In the genomic region with DNA sequence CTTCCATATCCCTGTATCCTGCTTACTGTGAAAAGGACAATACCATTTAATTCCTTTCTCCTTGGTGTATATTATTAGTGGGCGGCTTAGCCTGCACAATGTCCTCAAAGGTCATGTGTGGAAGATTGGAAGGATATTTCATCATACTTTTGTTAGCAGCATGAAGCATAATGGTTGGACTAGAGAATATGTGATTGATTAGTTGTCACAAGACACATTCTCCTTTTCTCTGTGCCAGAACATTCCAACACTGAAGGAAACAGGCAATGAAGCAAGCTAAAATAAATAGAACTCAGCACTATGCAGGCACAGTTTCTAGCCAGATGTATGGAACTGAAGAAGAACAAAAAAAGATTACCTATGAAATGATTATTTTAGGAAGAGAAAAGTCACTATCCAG, we compare ENCODE assay signal across 19 mouse cellular contexts.
"Had no signal": no experiment of that assay in that cellular context is flagged by ENCODE, and none has a peak within 500 bp of the region (broad histone marks: within the 10 kb centered on the region; RNA-seq: fewer than 3 reads in every experiment).

No protein-coding gene starts in this region.

- H3K27me3 ChIP-seq: liver, embryonic 13.5 days; midbrain, embryonic 12.5 days; midbrain, embryonic 15.5 days; neural tube, embryonic 12.5 days; neural tube, embryonic 15.5 days had no signal

- H3K4me2 ChIP-seq: liver, embryonic 13.5 days; midbrain, embryonic 12.5 days; midbrain, embryonic 15.5 days; neural tube, embryonic 12.5 days; neural tube, embryonic 15.5 days had no signal

- H3K4me1 ChIP-seq: liver, embryonic 13.5 days; midbrain, embryonic 12.5 days; midbrain, embryonic 15.5 days; neural tube, embryonic 12.5 days; neural tube, embryonic 15.5 days had no signal

- DNase-seq: kidney, adult 2 months; kidney, postnatal 25 days; layer of hippocampus, postnatal 36 days; liver, embryonic 13.5 days; right cerebral cortex, adult 18-20 months; right cerebral cortex, postnatal 14 days; right cerebral cortex, postnatal 4 days; thymus, adult 2 months; thymus, postnatal 14 days; thymus, postnatal 4 days had no signal

- ATAC-seq: intestine, postnatal 0 days; midbrain, embryonic 15.5 days had no signal

- H3K4me3 ChIP-seq: left cerebral cortex, adult 2 months; liver, embryonic 13.5 days; midbrain, embryonic 12.5 days; midbrain, embryonic 15.5 days; neural tube, embryonic 12.5 days; neural tube, embryonic 15.5 days had no signal

- H3K27ac ChIP-seq: kidney, postnatal 0 days; left cerebral cortex, adult 2 months; liver, embryonic 13.5 days; macrophage; midbrain, embryonic 12.5 days; midbrain, embryonic 15.5 days; neural tube, embryonic 12.5 days; neural tube, embryonic 15.5 days; stomach, postnatal 0 days had no signal

- H3K36me3 ChIP-seq: liver, embryonic 13.5 days; midbrain, embryonic 12.5 days; midbrain, embryonic 15.5 days; neural tube, embryonic 12.5 days; neural tube, embryonic 15.5 days had no signal

- H3K9ac ChIP-seq: liver, embryonic 13.5 days; midbrain, embryonic 12.5 days; midbrain, embryonic 15.5 days; neural tube, embryonic 12.5 days; neural tube, embryonic 15.5 days had no signal

- H3K9me3 ChIP-seq: liver, embryonic 13.5 days; midbrain, embryonic 12.5 days; midbrain, embryonic 15.5 days; neural tube, embryonic 12.5 days; neural tube, embryonic 15.5 days had no signal
